ENCODE assay signal across 9 mouse cellular contexts in genomic region chr4:109342783-109343485, GRCm38 (mm10).
A peak's percentile ranks its signal among the peaks of the same experiment; 100 is the strongest.
DNase-seq lines count a peak whose midpoint lies in the region; ATAC-seq and TF ChIP-seq lines count a peak whose summit lies in the region.
"Had no signal": no experiment of that assay in that cellular context is flagged by ENCODE, and none has a peak within 500 bp of the region (broad histone marks: within the 10 kb centered on the region; RNA-seq: fewer than 3 reads in every experiment).

No protein-coding gene starts in this region.

- in situ Hi-C loops in ES-E14 (cut with MboI; ENCODE audit: low sequenced_read_pairs in 2 of 2, unreplicated experiment in 2 of 2), result no loop called here

- no peaks in the 10 kb centered on the region; the same call in 1 of the 2 replicates for H3K36me3 ChIP-seq in ES-E14 (ENCODE audit: control insufficient read depth, insufficient read depth, low read length, poor library complexity, severe bottlenecking)
- no peaks in the 10 kb centered on the region for H3K36me3 ChIP-seq in embryonic facial prominence, embryonic 11.5 days (replicated peaks; ENCODE audit: control insufficient read depth, insufficient read depth, low read depth, low read length)

- no peak overlapping the region for H3K27ac ChIP-seq in ES-E14 (ENCODE audit: insufficient read depth, low read depth, low read length, poor library complexity, severe bottlenecking)
- H3K27ac ChIP-seq in embryonic facial prominence, embryonic 11.5 days (replicated peaks; ENCODE audit: low read depth, low read length), result no peak overlapping the region

- no peak overlapping the region for H3K9ac ChIP-seq in ES-E14 (ENCODE audit: insufficient read depth, low read depth, low read length, poor library complexity, severe bottlenecking)
- no peak overlapping the region for H3K9ac ChIP-seq in embryonic facial prominence, embryonic 11.5 days (replicated peaks; ENCODE audit: low read length)
- H3K9ac ChIP-seq: heart, embryonic 12.5 days had no signal

- H3K27me3 ChIP-seq in embryonic facial prominence, embryonic 11.5 days (ENCODE audit: control insufficient read depth, insufficient read depth, low read length), result no peaks in the 10 kb centered on the region
- H3K27me3 ChIP-seq: heart, embryonic 12.5 days had no signal

- WGBS in embryonic facial prominence, embryonic 11.5 days, result 48% methylated on average over 4 of the region's 4 CpGs

- no peaks in the 10 kb centered on the region for H3K4me1 ChIP-seq in ES-E14 (ENCODE audit: control insufficient read depth in 2 of 2, insufficient read depth in 2 of 2, low read length in 2 of 2, poor library complexity in 1 of 2)
- H3K4me1 ChIP-seq in embryonic facial prominence, embryonic 11.5 days (ENCODE audit: control insufficient read depth, insufficient read depth, low read length), result no peaks in the 10 kb centered on the region

- H3K4me3 ChIP-seq in ES-E14 (ENCODE audit: insufficient read depth in 1 of 2, low read depth in 1 of 2, low read length in 2 of 2, poor library complexity in 1 of 2, severe bottlenecking in 1 of 2), result no peak overlapping the region
- no peak overlapping the region for H3K4me3 ChIP-seq in embryonic facial prominence, embryonic 11.5 days (ENCODE audit: low read depth, low read length)
- H3K4me3 ChIP-seq: heart, embryonic 12.5 days had no signal

- peak; percentile 28 for DNase-seq in 3T3-L1 (ENCODE audit: low read depth, low spot score)
- DNase-seq in ES-E14 (ENCODE audit: low read depth, low spot score), result no peak
- DNase-seq in embryonic facial prominence, embryonic 11.5 days (ENCODE audit: low spot score), result peak; percentile 56
- DNase-seq in left cerebral cortex, adult 9 months (ENCODE audit: low spot score in 2 of 2), result peak; percentile 55 to 66
- no peak for DNase-seq in testis, postnatal 14 days (ENCODE audit: low spot score)
- no peak for DNase-seq in adrenal gland, postnatal 10 days
- no peak for DNase-seq in spleen, postnatal 14 days (ENCODE audit: low spot score in 2 of 2)

- no peak overlapping the region for H3K4me2 ChIP-seq in embryonic facial prominence, embryonic 11.5 days (ENCODE audit: low read depth, low read length)
- H3K4me2 ChIP-seq: heart, embryonic 12.5 days had no signal

- no peak for ATAC-seq in embryonic facial prominence, embryonic 11.5 days (replicated peaks; ENCODE audit: insufficient number of reproducible peaks, low FRiP score, low TSS enrichment, low read depth)
- no peak for ATAC-seq in inflammation-experienced regulatory T-cells, adult 6 months

- no peaks in the 10 kb centered on the region for H3K9me3 ChIP-seq in ES-E14 (ENCODE audit: control insufficient read depth, insufficient read depth, low read depth, low read length)
- H3K9me3 ChIP-seq in embryonic facial prominence, embryonic 11.5 days (replicated peaks; ENCODE audit: control insufficient read depth, low read length), result no peaks in the 10 kb centered on the region
- H3K9me3 ChIP-seq: heart, embryonic 12.5 days had no signal

TF ChIP-seq in ES-E14, 5 proteins besides CTCF, POLR2A, EP300 and RAD21:
- TF ChIP-seq MAFK (IDR thresholded peaks at IDR 0.05; ENCODE audit: insufficient read depth, low read depth, low read length) (no peak), CHD2 (IDR thresholded peaks at IDR 0.05; ENCODE audit: low read depth, low read length) (0 out of 2 replicates have a peak, but pooled peaks have one; percentile 26)

Comparison
In these comparisons a context has a peak if more than half of its experiments do, and no peak if none do; other contexts are left out.
1. DNase-seq: peak in 3T3-L1 (single experiment), embryonic facial prominence, embryonic 11.5 days (single experiment) and left cerebral cortex, adult 9 months (2 of 2); none in ES-E14 (single experiment), testis, postnatal 14 days (single experiment), adrenal gland, postnatal 10 days (single experiment) and spleen, postnatal 14 days (0 of 2).